Mouse (Mus musculus): ENCODE measurements around the gene Wiz. TPM values are rescaled to one million over a fixed set of nuclear protein-coding genes. Genes with fewer than 3 reads are reported as not detected.
A peak's percentile ranks its signal among the peaks of the same experiment; 100 is the strongest.

The Wiz gene
- polyA plus RNA-seq, 1 experiment from 2014 or later, result 24.7 TPM

DNA sequence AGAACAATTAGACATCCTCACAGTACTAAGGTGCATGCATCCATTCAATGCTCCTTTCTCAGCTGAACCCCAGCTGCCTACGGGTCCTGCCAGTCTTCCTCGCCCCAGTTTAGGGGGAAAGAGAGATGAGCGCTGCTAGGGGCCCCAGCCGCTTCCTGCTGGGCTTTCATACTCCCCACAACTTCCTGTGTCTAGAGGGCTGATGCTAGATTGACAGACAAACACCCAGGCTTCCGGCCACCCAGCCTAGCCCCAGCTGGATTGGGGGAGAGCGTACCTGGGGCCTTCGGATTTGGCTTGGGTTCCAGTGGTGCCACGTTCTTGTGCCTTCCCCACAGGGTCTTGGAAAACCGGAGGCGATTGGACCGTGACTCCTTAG, 13.5 kb upstream of the Wiz start:
- H3K27me3 ChIP-seq (replicated peaks), result peaks cover 10% of the 10 kb centered on the region
- H3K27ac ChIP-seq, result no peak overlapping the region
- H3K9me3 ChIP-seq, result no peaks in the 10 kb centered on the region
- no peaks in the 10 kb centered on the region for H3K36me3 ChIP-seq
- no peaks in the 10 kb centered on the region for H3K4me1 ChIP-seq (replicated peaks)
- no peak overlapping the region for H3K9ac ChIP-seq
- ATAC-seq, result no peak
- 66% methylated on average over 11 of the region's 11 CpGs for WGBS
- peak overlapping the region; percentile 3; the same call in 1 of the 2 replicates for H3K4me3 ChIP-seq (replicated peaks)
- H3K4me2 ChIP-seq (replicated peaks), result no peak overlapping the region

DNA sequence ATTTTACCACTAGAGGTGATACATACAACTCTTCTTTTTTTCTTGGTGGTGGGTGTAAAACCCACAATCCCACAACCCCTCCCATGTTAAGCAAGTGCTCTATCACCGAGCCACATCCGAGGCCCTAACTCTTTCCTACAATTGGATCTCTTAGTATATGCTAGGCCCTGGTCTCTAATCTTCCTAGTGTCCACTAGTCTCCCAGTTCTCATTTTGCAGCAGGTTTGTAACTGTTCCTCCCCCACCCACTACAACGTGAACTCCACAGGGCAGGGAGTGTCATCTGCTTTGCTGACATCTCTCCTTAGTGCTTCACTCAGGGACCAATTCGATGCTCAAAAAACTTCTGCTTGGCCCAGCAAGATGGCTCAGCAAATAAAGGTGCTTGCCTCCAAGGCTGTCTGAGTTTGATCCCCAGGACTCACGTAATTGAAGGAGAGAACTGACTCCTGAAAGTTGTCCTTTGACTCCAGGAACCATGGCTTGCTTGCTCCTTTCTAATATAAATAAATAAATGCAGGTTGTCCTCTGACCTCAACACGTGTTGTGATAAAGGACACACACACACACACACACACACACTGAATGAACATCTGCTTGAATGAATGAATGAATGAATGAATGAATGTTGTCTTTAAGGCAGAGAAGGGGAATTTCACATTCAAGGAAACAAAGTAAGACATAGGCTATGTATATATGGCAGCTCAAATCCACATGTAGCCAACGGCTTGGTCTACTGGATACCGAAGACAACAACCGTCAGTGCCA, 13.0 kb upstream of the Wiz start:
- H3K27ac ChIP-seq, result no peak overlapping the region
- WGBS, result 77% methylated on average over 9 of the region's 9 CpGs
- H3K4me3 ChIP-seq (replicated peaks), result no peak overlapping the region
- no peak overlapping the region for H3K4me2 ChIP-seq (replicated peaks)
- no peaks in the 10 kb centered on the region for H3K36me3 ChIP-seq
- H3K9ac ChIP-seq, result no peak overlapping the region
- no peaks in the 10 kb centered on the region for H3K4me1 ChIP-seq (replicated peaks)
- no peak for ATAC-seq
- H3K27me3 ChIP-seq (replicated peaks), result peaks cover 15% of the 10 kb centered on the region
- no peaks in the 10 kb centered on the region for H3K9me3 ChIP-seq

DNA sequence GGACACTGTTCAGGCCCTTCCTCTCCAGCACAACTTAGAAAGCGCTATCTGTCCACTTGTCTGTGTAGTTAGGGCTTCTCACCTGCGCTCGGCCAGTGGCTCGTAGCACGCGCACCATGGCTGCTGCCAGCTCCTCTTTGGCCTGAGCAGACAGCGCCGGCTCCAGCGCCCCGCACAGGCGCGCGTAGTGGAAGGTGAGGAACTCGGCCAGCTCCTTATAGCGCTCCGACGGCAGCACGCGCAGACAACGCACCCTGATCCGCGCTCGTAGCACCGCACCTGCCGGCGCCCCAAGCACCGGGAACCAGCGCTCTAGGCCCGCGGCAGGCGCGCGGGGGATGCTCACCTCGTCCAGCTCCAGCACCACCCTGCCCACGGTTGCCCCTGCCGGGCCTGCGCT, 7.0 kb upstream of the Wiz start:
- H3K27me3 ChIP-seq (replicated peaks), result peaks cover 71% of the 10 kb centered on the region
- no peaks in the 10 kb centered on the region for H3K36me3 ChIP-seq
- H3K4me3 ChIP-seq (replicated peaks), result 0 out of 2 replicates have a peak overlapping the region, but pooled peaks have one; percentile 16
- no peak overlapping the region for H3K27ac ChIP-seq
- no peaks in the 10 kb centered on the region for H3K9me3 ChIP-seq
- 0 out of 2 replicates have a peak, but pooled peaks cover 5% of the 10 kb centered on the region for H3K4me1 ChIP-seq (replicated peaks)
- no peak for ATAC-seq
- no peak overlapping the region for H3K9ac ChIP-seq
- 5% methylated on average over 37 of the region's 37 CpGs for WGBS
- H3K4me2 ChIP-seq (replicated peaks), result peak overlapping the region; percentile 52

DNA sequence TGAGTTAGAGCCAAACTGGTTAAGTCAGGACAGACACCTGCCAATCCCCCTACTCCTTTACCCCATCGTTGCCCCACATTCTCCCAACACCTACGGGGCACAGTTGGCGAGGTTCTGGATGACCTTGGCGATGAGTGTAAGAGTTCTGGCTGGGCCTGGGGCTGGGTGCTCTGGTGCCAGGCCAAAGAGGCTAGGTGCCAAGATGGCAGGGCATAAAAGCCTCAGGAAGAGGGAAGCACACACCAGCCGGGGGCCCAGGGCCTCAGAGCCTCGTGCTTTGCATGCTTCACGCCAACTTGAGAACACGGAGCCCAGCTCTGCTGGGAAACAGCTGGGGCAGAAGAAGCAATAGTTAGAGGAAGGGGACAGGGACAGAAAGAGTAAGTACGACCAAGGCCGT, 4.7 kb upstream of the Wiz start:
- peaks cover 73% of the 10 kb centered on the region for H3K27me3 ChIP-seq (replicated peaks)
- H3K9me3 ChIP-seq, result no peaks in the 10 kb centered on the region
- H3K9ac ChIP-seq, result no peak overlapping the region

DNA sequence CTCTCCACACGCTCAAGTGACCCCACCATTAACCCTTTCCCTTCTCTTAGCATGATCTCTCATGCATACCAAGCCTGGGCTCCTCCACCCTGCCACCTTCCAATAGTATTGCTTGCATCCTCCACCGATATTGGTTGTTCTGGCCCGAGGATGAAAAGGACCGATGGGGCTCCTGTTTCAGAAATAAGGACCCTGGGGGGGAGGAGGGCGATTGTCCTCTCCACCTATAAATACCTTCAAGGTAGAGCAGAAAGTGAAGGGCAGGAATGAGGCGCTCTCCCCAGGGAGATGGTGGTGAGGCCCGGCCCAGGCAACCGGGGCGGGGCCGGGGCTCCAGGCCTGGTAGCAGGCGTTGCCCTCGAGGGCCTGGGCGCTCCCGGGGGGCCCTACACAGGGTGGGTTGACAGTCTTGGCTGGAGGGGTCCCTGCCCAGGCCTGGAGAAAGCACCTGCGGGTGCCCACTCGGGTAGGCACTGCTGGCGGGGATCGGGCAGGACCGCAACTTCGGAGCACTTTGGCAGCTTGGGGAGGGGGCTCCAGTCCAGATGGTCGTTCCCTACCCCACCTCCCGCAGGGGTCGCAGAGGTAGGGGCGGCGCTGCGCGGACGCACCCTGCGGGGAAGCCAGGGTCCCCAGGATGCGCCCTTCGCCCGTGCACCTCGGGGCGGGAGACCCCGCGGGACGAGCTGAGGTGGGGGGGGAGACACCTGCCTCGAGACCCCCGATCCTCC, 704 bp downstream of the Wiz start:
- no peaks in the 10 kb centered on the region for H3K9me3 ChIP-seq
- H3K9ac ChIP-seq, result peak overlapping the region; percentile 81
- H3K4me1 ChIP-seq (replicated peaks), result peaks cover 9% of the 10 kb centered on the region; the same call in 1 of the 2 replicates
- H3K4me3 ChIP-seq (replicated peaks), result peak overlapping the region; percentile 73
- peaks cover 26% of the 10 kb centered on the region for H3K27me3 ChIP-seq (replicated peaks)
- H3K4me2 ChIP-seq (replicated peaks), result peak overlapping the region; percentile 96
- 0 out of 2 replicates have a peak, but pooled peaks cover 6% of the 10 kb centered on the region for H3K36me3 ChIP-seq
- ATAC-seq, result peak; percentile 79
- WGBS, result 1% methylated on average over 39 of the region's 39 CpGs
- peak overlapping the region; percentile 79; the same call in 1 of the 2 replicates for H3K27ac ChIP-seq

More for the DNA sequence above, 4.7 kb upstream of the Wiz start:
- H3K4me1 ChIP-seq (replicated peaks), result 0 out of 2 replicates have a peak, but pooled peaks cover 5% of the 10 kb centered on the region
- H3K4me2 ChIP-seq (replicated peaks), result no peak overlapping the region
- H3K27ac ChIP-seq, result no peak overlapping the region
- H3K36me3 ChIP-seq, result no peaks in the 10 kb centered on the region
- WGBS, result 86% methylated on average over 10 of the region's 10 CpGs
- no peak for ATAC-seq
- no peak overlapping the region for H3K4me3 ChIP-seq (replicated peaks)

DNA sequence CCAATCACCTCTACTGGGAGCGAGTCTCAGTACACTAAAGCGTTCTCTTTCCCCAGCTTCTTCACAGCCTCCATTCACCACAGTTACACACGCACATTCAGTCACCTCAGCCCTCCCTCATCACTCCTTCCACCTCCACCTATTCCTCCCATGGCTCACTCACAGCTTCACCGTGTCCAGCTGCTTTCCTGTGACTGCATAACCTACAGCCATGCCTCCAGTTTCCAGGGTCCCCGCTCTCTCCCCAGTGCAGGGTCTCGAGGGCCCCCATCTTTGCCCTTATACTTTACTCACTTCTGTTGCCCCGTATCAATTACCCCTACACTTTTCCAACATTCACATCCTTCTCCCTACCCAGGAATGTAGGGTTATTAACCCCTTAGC, 1.3 kb downstream of the Wiz start:
- no peak for ATAC-seq
- Histone ChIP-seq H3K36me3 (0 out of 2 replicates have a peak, but pooled peaks cover 7% of the 10 kb centered on the region), H3K9me3 (no peaks in the 10 kb centered on the region), H3K4me1 (replicated peaks) (peaks cover 9% of the 10 kb centered on the region; the same call in 1 of the 2 replicates), H3K4me3 (replicated peaks) (peak overlapping the region; percentile 73), H3K27ac (no peak overlapping the region), H3K9ac (0 out of 2 replicates have a peak overlapping the region, but pooled peaks have one; percentile 28), H3K27me3 (replicated peaks) (peaks cover 20% of the 10 kb centered on the region), H3K4me2 (replicated peaks) (peak overlapping the region; percentile 96)
- 36% methylated on average over 7 of the region's 7 CpGs for WGBS

DNA sequence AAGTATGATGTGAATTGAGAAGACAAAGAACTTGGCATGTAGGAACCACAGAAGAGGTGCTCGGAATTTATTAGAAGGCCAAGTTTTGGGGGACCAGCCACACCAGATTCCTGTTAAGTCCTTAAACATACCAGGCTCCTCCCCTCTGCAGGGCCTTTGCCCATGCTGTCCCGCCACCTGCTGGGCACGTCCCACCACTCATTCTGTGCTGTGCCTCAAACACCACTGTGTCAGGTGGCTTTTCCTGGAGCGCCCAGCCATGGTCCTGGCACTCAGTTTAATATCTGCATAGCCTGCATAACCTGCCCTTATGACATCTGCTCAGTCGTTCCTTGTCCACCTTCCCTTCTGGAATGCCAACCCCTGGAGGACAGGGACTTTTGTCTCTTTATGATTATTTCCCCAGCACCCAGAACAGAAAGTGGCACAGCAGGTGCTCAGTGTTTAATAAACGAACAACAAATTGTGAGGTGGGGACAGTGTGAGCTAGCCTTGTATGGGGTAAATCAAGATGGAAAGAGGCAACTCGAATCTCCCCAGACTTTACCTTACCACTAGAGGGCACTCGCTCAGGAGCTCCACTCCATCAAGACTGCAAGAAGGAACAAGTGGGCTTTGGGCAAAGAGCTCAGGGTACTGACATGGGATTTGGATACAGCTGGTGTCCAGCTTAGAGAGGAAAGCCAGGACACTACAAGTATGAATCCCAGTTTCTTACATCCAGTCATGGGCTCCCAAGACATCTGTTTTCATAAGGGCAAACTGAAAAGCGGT, 2.4 kb downstream of the Wiz start:
- Histone ChIP-seq H3K27ac (no peak overlapping the region), H3K4me3 (replicated peaks) (no peak overlapping the region), H3K9ac (no peak overlapping the region), H3K9me3 (no peaks in the 10 kb centered on the region), H3K27me3 (replicated peaks) (peaks cover 10% of the 10 kb centered on the region), H3K36me3 (0 out of 2 replicates have a peak, but pooled peaks cover 7% of the 10 kb centered on the region), H3K4me1 (replicated peaks) (peaks cover 9% of the 10 kb centered on the region; the same call in 1 of the 2 replicates), H3K4me2 (replicated peaks) (no peak overlapping the region)
- ATAC-seq, result no peak
- 67% methylated on average over 9 of the region's 9 CpGs for WGBS

DNA sequence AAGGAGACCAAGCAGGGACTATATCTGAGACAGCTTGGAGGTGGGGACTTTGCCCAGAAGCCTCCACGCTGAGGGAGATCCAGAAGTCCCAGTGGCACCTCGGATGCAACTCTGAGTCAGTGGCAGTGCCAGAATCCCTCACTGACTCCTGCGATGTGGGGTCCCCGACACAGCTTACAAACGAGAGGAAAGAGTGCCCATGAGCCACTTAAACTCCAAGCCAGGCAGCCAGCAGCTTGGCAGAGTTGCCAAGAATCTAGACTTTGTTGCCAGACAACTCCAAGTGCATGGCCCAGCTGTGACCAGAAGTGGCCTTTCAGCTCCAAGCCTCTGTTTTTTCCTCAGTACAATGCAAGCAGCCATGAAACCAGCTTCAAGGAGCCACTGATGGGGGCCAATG, 5.6 kb downstream of the Wiz start:
- peaks cover 8% of the 10 kb centered on the region; the same call in 1 of the 2 replicates for H3K4me1 ChIP-seq (replicated peaks)
- H3K27me3 ChIP-seq (replicated peaks), result no peaks in the 10 kb centered on the region
- H3K4me2 ChIP-seq (replicated peaks), result no peak overlapping the region
- no peak overlapping the region for H3K9ac ChIP-seq
- no peak overlapping the region for H3K4me3 ChIP-seq (replicated peaks)
- no peak for ATAC-seq
- H3K27ac ChIP-seq, result no peak overlapping the region
- 0 out of 2 replicates have a peak, but pooled peaks cover 7% of the 10 kb centered on the region for H3K36me3 ChIP-seq
- 87% methylated on average over 5 of the region's 5 CpGs for WGBS
- H3K9me3 ChIP-seq, result no peaks in the 10 kb centered on the region

DNA sequence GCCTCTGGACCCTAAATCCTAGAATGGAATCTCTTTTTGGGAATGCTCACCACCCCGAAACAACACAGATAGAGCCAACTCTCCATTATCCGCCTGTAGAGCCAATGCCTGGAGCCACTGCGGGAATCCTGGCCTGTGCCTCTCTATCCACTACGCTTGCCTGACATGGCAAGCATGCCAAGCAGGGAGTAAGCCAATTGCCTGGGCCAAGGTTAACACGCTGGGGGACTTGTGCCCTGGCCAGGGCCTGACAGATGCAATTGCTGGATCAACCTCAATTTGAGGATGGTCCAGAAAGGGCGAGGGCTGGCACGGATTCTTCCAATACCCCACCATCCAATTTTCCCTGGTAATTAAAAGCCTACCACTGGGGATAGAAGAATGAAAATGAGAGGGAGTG, 6.7 kb downstream of the Wiz start:
- H3K27me3 ChIP-seq (replicated peaks), result no peaks in the 10 kb centered on the region
- H3K4me1 ChIP-seq (replicated peaks), result no peaks in the 10 kb centered on the region
- H3K4me3 ChIP-seq (replicated peaks), result no peak overlapping the region
- no peak overlapping the region for H3K27ac ChIP-seq
- no peak overlapping the region for H3K4me2 ChIP-seq (replicated peaks)
- no peaks in the 10 kb centered on the region for H3K9me3 ChIP-seq
- WGBS, result 92% methylated on average over 7 of the region's 7 CpGs
- ATAC-seq, result no peak
- 0 out of 2 replicates have a peak, but pooled peaks cover 8% of the 10 kb centered on the region for H3K36me3 ChIP-seq
- H3K9ac ChIP-seq, result no peak overlapping the region

DNA sequence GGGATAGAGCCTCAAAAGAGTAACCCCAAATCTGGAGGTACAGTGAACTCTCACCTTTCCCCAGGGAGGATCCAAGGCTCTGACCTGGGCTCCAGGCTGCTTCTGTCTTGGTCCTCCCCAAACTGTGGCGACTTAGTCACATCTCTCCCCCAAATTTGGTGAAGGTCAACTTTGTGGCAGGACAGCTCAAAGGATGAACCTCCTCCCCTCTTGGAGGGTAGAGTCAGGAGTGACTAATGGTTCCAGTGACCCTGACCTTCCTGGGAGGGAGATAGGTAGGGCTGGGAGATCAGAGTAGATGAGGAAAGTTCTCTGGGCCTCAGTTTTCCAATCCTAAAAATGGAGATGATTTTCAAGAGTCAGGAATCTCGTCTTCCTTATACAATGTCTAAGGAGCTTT, 10.5 kb downstream of the Wiz start:
- Histone ChIP-seq H3K36me3 (peaks cover 13% of the 10 kb centered on the region; the same call in 1 of the 2 replicates), H3K4me3 (replicated peaks) (no peak overlapping the region), H3K27ac (no peak overlapping the region), H3K4me2 (replicated peaks) (no peak overlapping the region), H3K9me3 (no peaks in the 10 kb centered on the region), H3K4me1 (replicated peaks) (peaks cover 9% of the 10 kb centered on the region; the same call in 1 of the 2 replicates), H3K27me3 (replicated peaks) (no peaks in the 10 kb centered on the region), H3K9ac (no peak overlapping the region)
- ATAC-seq, result no peak
- 72% methylated on average over 2 of the region's 2 CpGs for WGBS

DNA sequence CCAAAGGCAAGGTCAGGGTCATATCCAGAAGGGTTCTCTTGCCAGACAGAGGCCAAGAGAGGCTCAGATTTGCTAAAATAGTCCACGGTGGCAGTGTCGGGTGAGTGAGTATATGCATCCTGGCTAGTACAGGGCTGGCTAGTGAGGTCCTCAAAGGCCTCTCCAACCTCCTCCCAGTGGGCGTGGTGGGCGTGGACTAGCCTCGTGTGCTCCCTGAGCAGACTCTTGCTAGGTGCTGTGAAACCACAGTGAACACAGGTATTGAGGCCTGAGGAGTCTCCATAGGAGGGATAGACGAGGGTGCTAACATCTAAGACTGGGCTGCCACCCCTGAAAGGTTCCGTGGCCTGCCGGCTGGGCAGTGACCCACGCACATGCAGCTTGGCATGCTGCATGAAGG, 12.1 kb downstream of the Wiz start:
- peak; percentile 71 for ATAC-seq
- Histone ChIP-seq H3K36me3 (peaks cover 10% of the 10 kb centered on the region; the same call in 1 of the 2 replicates), H3K27ac (no peak overlapping the region), H3K9ac (no peak overlapping the region), H3K9me3 (no peaks in the 10 kb centered on the region), H3K4me3 (replicated peaks) (no peak overlapping the region), H3K4me1 (replicated peaks) (peaks cover 9% of the 10 kb centered on the region; the same call in 1 of the 2 replicates), H3K4me2 (replicated peaks) (no peak overlapping the region), H3K27me3 (replicated peaks) (no peaks in the 10 kb centered on the region)
- 81% methylated on average over 9 of the region's 9 CpGs for WGBS

All from intestine, embryonic 15.5 days (tissue).